Mouse (Mus musculus) heart, postnatal 0 days (tissue): ENCODE results near the gene Armc5.

Experiments
- CTCF ChIP-seq: IDR thresholded peaks from 2 replicates; pipeline ENCODE4 v1.5.1; 2016; ENCODE audit warnings: antibody characterized with exemption, control low read depth, low read depth
- EP300 ChIP-seq: IDR thresholded peaks from 2 replicates; pipeline ENCODE4 v1.6.1; 2016; ENCODE audit warnings: antibody characterized with exemption, low read depth

GRCm38 (mm10) chr7:128244410-128245025 lies 7.4 kb downstream of the Armc5 start:
- TF ChIP-seq CTCF (no peak), EP300 (no peak)
